Mouse (Mus musculus) heart, postnatal 0 days (tissue): ENCODE measurements at regions not wholly inside any gene's neighbourhood (a gene's known extent, or its start where the extent isn't known, plus 50 kb on each side); places are given as distances from the start of the nearest gene placed in this dataset.
A peak's percentile ranks its signal among the peaks of the same experiment; 100 is the strongest.

Experiments used
- ATAC-seq: fragments of 200-750 bp; cut with Nextera tagmentation; 2 replicates; pipeline ENCODE4 v1.8.0; 2017; ENCODE audit warnings: low read depth, moderate number of reproducible peaks, moderate library complexity; ENCODE audit not compliant: insufficient read depth
- DNase-seq: peaks from one replicate; pipeline ENCODE4 v3.0.0-alpha.2; 2016; ENCODE audit warnings: low spot score
- H3K27ac ChIP-seq: fragments of 300-500 bp; sonication (generic); 2 replicates; pipeline ENCODE4 v1.5.1; 2014; ENCODE audit warnings: low read depth, mild to moderate bottlenecking
- H3K27me3 ChIP-seq: fragments of 300-500 bp; sonication (generic); 2 replicates; pipeline ENCODE4 v1.6.1; 2014; ENCODE audit warnings: low read length, mixed read lengths; ENCODE audit not compliant: control insufficient read depth, insufficient read depth
- H3K36me3 ChIP-seq: fragments of 300-500 bp; sonication (generic); replicated peaks from 2 replicates; pipeline ENCODE4 v1.6.1; 2014; ENCODE audit warnings: low read length, mixed read lengths; ENCODE audit not compliant: control insufficient read depth, insufficient read depth
- H3K4me1 ChIP-seq: fragments of 300-500 bp; sonication (generic); 2 replicates; pipeline ENCODE4 v1.6.1; 2014; ENCODE audit warnings: antibody characterized with exemption; ENCODE audit not compliant: control insufficient read depth, insufficient read depth
- H3K4me2 ChIP-seq: fragments of 300-500 bp; sonication (generic); 2 replicates; pipeline ENCODE4 v1.6.1; 2014; ENCODE audit warnings: low read depth, mild to moderate bottlenecking, low read length, moderate library complexity
- H3K4me3 ChIP-seq: fragments of 300-500 bp; sonication (generic); 2 replicates; pipeline ENCODE4 v1.5.1; 2014; ENCODE audit warnings: low read depth, low read length
- H3K9ac ChIP-seq: fragments of 300-500 bp; sonication (generic); replicated peaks from 2 replicates; pipeline ENCODE4 v1.6.1; 2014; ENCODE audit warnings: low read depth, low read length, mixed read lengths
- H3K9me3 ChIP-seq: fragments of 300-500 bp; sonication (generic); replicated peaks from 2 replicates; pipeline ENCODE4 v1.6.1; 2016; ENCODE audit warnings: low read length; ENCODE audit not compliant: control insufficient read depth
- CTCF ChIP-seq: IDR thresholded peaks from 2 replicates; pipeline ENCODE4 v1.5.1; 2016; ENCODE audit warnings: antibody characterized with exemption, control low read depth, low read depth
- EP300 ChIP-seq: IDR thresholded peaks from 2 replicates; pipeline ENCODE4 v1.6.1; 2016; ENCODE audit warnings: antibody characterized with exemption, low read depth
- WGBS: fragments of 180-500 bp; shearing (Covaris S2); extraction: QIAGEN DNeasy Blood & Tissue Kit; methylation state at CpG from one replicate; pipeline ENCODE4 v1.1.7; 2014; 5-methylcytosine and 5-hydroxymethylcytosine counted together

- peak; percentile 63; the same call in 1 of the 2 replicates for ATAC-seq
- Histone ChIP-seq H3K4me3 (no peak overlapping the region), H3K4me2 (no peak overlapping the region), H3K27ac (no peak overlapping the region), H3K9me3 (no peaks in the 10 kb centered on the region), H3K4me1 (no peaks in the 10 kb centered on the region), H3K36me3 (no peaks in the 10 kb centered on the region), H3K27me3 (no peaks in the 10 kb centered on the region), H3K9ac (no peak overlapping the region)
- TF ChIP-seq EP300: no peak
- TF ChIP-seq CTCF: no peak
- peak; percentile 6 for DNase-seq
- 53% methylated on average over 1 of the region's 1 CpGs for WGBS
Measured at GRCm38 (mm10) chrX:70261360-70261759, 103.5 kb downstream of the Ids start.

GRCm38 (mm10) chrX:70216011-70216410 lies 148.9 kb downstream of the Ids start:
- ATAC-seq (no peak), DNase-seq (no peak)
- Histone ChIP-seq H3K9me3 (no peaks in the 10 kb centered on the region), H3K9ac (no peak overlapping the region), H3K4me1 (no peaks in the 10 kb centered on the region), H3K27me3 (no peaks in the 10 kb centered on the region), H3K36me3 (no peaks in the 10 kb centered on the region), H3K27ac (no peak overlapping the region), H3K4me3 (no peak overlapping the region), H3K4me2 (no peak overlapping the region)
- TF ChIP-seq CTCF (no peak), EP300 (no peak)
- WGBS: 52% methylated on average over 1 of the region's 1 CpGs

GRCm38 (mm10) chrX:70184427-70185090 lies 180.3 kb downstream of the Ids start:
- Histone ChIP-seq H3K27me3 (no peaks in the 10 kb centered on the region), H3K27ac (no peak overlapping the region; the same call in 1 of the 2 replicates), H3K9me3 (no peaks in the 10 kb centered on the region), H3K36me3 (no peaks in the 10 kb centered on the region), H3K4me3 (no peak overlapping the region), H3K9ac (no peak overlapping the region), H3K4me1 (no peaks in the 10 kb centered on the region), H3K4me2 (no peak overlapping the region)
- DNase-seq (no peak), ATAC-seq (no peak)
- WGBS: 55% methylated on average over 1 of the region's 1 CpGs
- TF ChIP-seq CTCF: no peak
- no peak for TF ChIP-seq EP300

GRCm38 (mm10) chrX:70169737-70170136 lies 195.1 kb downstream of the Ids start:
- no peaks in the 10 kb centered on the region for H3K27me3 ChIP-seq
- H3K4me1 ChIP-seq: no peaks in the 10 kb centered on the region
- WGBS: 63% methylated on average over 2 of the region's 2 CpGs
- no peak for DNase-seq
- H3K9ac ChIP-seq: no peak overlapping the region
- H3K36me3 ChIP-seq: no peaks in the 10 kb centered on the region
- ATAC-seq: no peak
- TF ChIP-seq CTCF: no peak
- TF ChIP-seq EP300: no peak
- H3K4me3 ChIP-seq: no peak overlapping the region
- H3K4me2 ChIP-seq: no peak overlapping the region
- H3K27ac ChIP-seq: no peak overlapping the region
- H3K9me3 ChIP-seq: no peaks in the 10 kb centered on the region

GRCm38 (mm10) chrX:70161011-70161410 lies 203.9 kb downstream of the Ids start:
- no peak for ATAC-seq
- peak; percentile 16 for DNase-seq
- Histone ChIP-seq H3K9ac (no peak overlapping the region), H3K27ac (no peak overlapping the region), H3K27me3 (no peaks in the 10 kb centered on the region), H3K9me3 (no peaks in the 10 kb centered on the region), H3K4me3 (no peak overlapping the region), H3K4me1 (no peaks in the 10 kb centered on the region), H3K4me2 (peak overlapping the region; percentile 4; the same call in 1 of the 2 replicates), H3K36me3 (no peaks in the 10 kb centered on the region)
- TF ChIP-seq EP300 (no peak), CTCF (peak; percentile 61)
- WGBS: 11% methylated on average over 4 of the region's 4 CpGs
